Mouse (Mus musculus): ENCODE measurements around the gene Psmb5. TPM values are rescaled to one million over a fixed set of nuclear protein-coding genes. Genes with fewer than 3 reads are reported as not detected.
A peak's percentile ranks its signal among the peaks of the same experiment; 100 is the strongest.

The Psmb5 gene
- polyA plus RNA-seq, 1 experiment = 99.1 TPM

- H3K4me3 ChIP-seq (ENCODE audit: insufficient read depth, low read length) = peak within 1 kb of the TSS; percentile 66
- peaks cover 14% of the 10 kb centered on the region for H3K4me1 ChIP-seq (ENCODE audit: control insufficient read depth, insufficient read depth, low read length)
- H3K27ac ChIP-seq (ENCODE audit: insufficient read depth, low read depth, low read length) = peak within 1 kb of the TSS; percentile 3
- TF ChIP-seq CTCF (IDR thresholded peaks at IDR 0.05; ENCODE audit: low read depth, low read length) = no peak
- TF ChIP-seq POLR2A (IDR thresholded peaks at IDR 0.05; ENCODE audit: borderline replicate concordance, low read depth, low read length) = no peak
Observed at GRCm38 (mm10) chr14:54577089-54577982, 40.5 kb downstream of the Psmb5 start, which contains the start of gene Ajuba. Gene Ajuba (minus strand): TSS chr14:54577558.

- Histone ChIP-seq H3K4me1 (ENCODE audit: control insufficient read depth, insufficient read depth, low read length) (peaks cover 14% of the 10 kb centered on the region), H3K4me3 (ENCODE audit: insufficient read depth, low read length) (peak overlapping the region; percentile 66), H3K27ac (ENCODE audit: insufficient read depth, low read depth, low read length) (no peak overlapping the region)
- no peak for TF ChIP-seq POLR2A (IDR thresholded peaks at IDR 0.05; ENCODE audit: borderline replicate concordance, low read depth, low read length)
- TF ChIP-seq CTCF (IDR thresholded peaks at IDR 0.05; ENCODE audit: low read depth, low read length) = no peak
Observed at GRCm38 (mm10) chr14:54576241-54577088, 41.4 kb downstream of the Psmb5 start.

GRCm38 (mm10) chr14:54575631-54576030 is 42.2 kb downstream of the Psmb5 start:
- H3K4me1 ChIP-seq (ENCODE audit: control insufficient read depth, insufficient read depth, low read length) = peaks cover 14% of the 10 kb centered on the region
- no peak overlapping the region for H3K27ac ChIP-seq (ENCODE audit: insufficient read depth, low read depth, low read length)
- no peak for TF ChIP-seq CTCF (IDR thresholded peaks at IDR 0.05; ENCODE audit: low read depth, low read length)
- TF ChIP-seq POLR2A (IDR thresholded peaks at IDR 0.05; ENCODE audit: borderline replicate concordance, low read depth, low read length) = no peak
- peak overlapping the region; percentile 66; the same call in 1 of the 2 replicates for H3K4me3 ChIP-seq (ENCODE audit: insufficient read depth, low read length)

GRCm38 (mm10) chr14:54575031-54575430 is 42.8 kb downstream of the Psmb5 start:
- Histone ChIP-seq H3K4me3 (ENCODE audit: insufficient read depth, low read length) (no peak overlapping the region), H3K27ac (ENCODE audit: insufficient read depth, low read depth, low read length) (no peak overlapping the region)
- no peak for TF ChIP-seq POLR2A (IDR thresholded peaks at IDR 0.05; ENCODE audit: borderline replicate concordance, low read depth, low read length)
- no peak for TF ChIP-seq CTCF (IDR thresholded peaks at IDR 0.05; ENCODE audit: low read depth, low read length)

GRCm38 (mm10) chr14:54574253-54574652 is 43.6 kb downstream of the Psmb5 start:
- Histone ChIP-seq H3K4me3 (ENCODE audit: insufficient read depth, low read length) (no peak overlapping the region), H3K27ac (ENCODE audit: insufficient read depth, low read depth, low read length) (no peak overlapping the region), H3K4me1 (ENCODE audit: control insufficient read depth, insufficient read depth, low read length) (peaks cover 8% of the 10 kb centered on the region)
- TF ChIP-seq CTCF (IDR thresholded peaks at IDR 0.05; ENCODE audit: low read depth, low read length) = no peak
- no peak for TF ChIP-seq POLR2A (IDR thresholded peaks at IDR 0.05; ENCODE audit: borderline replicate concordance, low read depth, low read length)

More at GRCm38 (mm10) chr14:54575031-54575430, 42.8 kb downstream of the Psmb5 start:
- H3K4me1 ChIP-seq (ENCODE audit: control insufficient read depth, insufficient read depth, low read length) = peaks cover 11% of the 10 kb centered on the region

GRCm38 (mm10) chr14:54572790-54573736 is 44.8 kb downstream of the Psmb5 start:
- Histone ChIP-seq H3K4me3 (ENCODE audit: insufficient read depth, low read length) (no peak overlapping the region), H3K4me1 (ENCODE audit: control insufficient read depth, insufficient read depth, low read length) (peaks cover 5% of the 10 kb centered on the region), H3K27ac (ENCODE audit: insufficient read depth, low read depth, low read length) (no peak overlapping the region)
- TF ChIP-seq CTCF (IDR thresholded peaks at IDR 0.05; ENCODE audit: low read depth, low read length) (no peak), POLR2A (IDR thresholded peaks at IDR 0.05; ENCODE audit: borderline replicate concordance, low read depth, low read length) (no peak)

- no peak overlapping the region for H3K27ac ChIP-seq (ENCODE audit: insufficient read depth, low read depth, low read length)
- no peak overlapping the region for H3K4me3 ChIP-seq (ENCODE audit: insufficient read depth, low read length)
- H3K4me1 ChIP-seq (ENCODE audit: control insufficient read depth, insufficient read depth, low read length) = peaks cover 5% of the 10 kb centered on the region
- TF ChIP-seq CTCF (IDR thresholded peaks at IDR 0.05; ENCODE audit: low read depth, low read length) = no peak
- TF ChIP-seq POLR2A (IDR thresholded peaks at IDR 0.05; ENCODE audit: borderline replicate concordance, low read depth, low read length) = no peak
Observed at GRCm38 (mm10) chr14:54572122-54572521, 45.7 kb downstream of the Psmb5 start.

GRCm38 (mm10) chr14:54569451-54570392 is 48.1 kb downstream of the Psmb5 start:
- no peak for TF ChIP-seq CTCF (IDR thresholded peaks at IDR 0.05; ENCODE audit: low read depth, low read length)
- no peak overlapping the region for H3K27ac ChIP-seq (ENCODE audit: insufficient read depth, low read depth, low read length)

More at GRCm38 (mm10) chr14:54569451-54570392, 48.1 kb downstream of the Psmb5 start:
- Histone ChIP-seq H3K4me1 (ENCODE audit: control insufficient read depth, insufficient read depth, low read length) (peaks cover 5% of the 10 kb centered on the region), H3K4me3 (ENCODE audit: insufficient read depth, low read length) (no peak overlapping the region)
